Mouse (Mus musculus): ENCODE results near the gene Grem1.

The Grem1 gene

GRCm38 (mm10) chr2:113758311-113759161 lies at the start of gene Grem1:
TSS of gene Grem1 (minus strand) at chr2:113758646.
- in situ Hi-C loops (cut with MboI; ENCODE audit: low pct_unique_long_range_greater_than_20kb in 1 of 2, low sequenced_read_pairs in 2 of 2, unreplicated experiment in 1 of 2): no loop called here

DNA sequence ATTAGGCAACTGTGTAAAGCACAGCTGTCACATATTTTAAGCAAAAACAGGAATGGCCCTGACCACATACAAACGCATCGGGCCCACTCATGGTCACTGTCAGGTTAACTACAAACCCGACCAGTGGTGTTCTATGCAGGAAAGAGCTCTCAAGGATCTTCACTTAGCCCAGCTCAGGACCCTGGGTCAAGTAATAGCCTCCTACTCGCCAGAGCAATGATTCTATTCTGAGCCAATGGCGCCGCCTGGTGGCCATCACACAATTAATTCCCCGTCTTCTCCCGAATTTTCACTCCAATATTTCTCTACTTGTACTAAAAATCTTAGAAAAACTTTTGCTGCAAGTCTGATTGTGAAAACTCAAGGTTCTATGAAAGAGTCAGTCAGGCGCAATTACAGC lies 49.2 kb upstream of the Grem1 start:
- in situ Hi-C loops (cut with MboI; ENCODE audit: low pct_unique_long_range_greater_than_20kb in 1 of 2, low sequenced_read_pairs in 2 of 2, unreplicated experiment in 1 of 2): loop anchor here in 1 of 2 experiments (10.0 kb wide), 1 partner anchor 313 kb away; no protein-coding TSS in a partner anchor

DNA sequence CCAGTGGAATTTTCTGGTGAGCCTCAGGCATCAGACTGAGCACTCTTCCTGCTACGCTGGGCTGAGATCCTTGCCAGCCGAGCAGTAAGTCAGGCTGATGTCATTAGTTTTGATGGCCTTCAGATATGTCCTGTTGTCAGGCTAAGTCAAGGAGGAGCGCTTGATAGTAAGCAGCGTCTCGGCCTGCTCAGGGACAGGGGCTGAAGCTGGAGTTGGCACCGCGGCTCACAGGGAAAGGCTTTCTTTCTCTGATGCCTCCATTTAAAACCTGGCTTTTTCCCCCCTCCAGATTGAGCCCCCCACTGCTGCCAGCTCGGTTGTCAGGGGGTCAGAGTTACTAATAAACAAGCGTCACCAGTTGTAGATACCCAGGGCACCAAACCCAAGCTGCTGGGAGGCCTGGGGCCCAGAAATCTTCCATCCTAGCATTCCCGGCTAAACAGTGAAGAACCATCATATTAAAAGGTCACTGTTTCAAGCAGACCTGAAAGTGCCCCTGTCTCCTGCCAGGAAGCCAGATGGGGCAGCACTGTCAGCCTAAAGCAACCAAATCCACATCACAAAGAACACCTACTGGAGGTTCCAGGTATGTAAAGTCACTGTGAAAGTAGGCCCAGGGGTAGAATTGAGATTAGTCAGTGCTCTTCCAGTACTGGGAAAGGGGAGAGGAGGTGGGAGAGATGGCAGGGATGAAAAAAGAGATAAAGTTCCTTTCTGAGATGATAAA lies 48.6 kb upstream of the Grem1 start:
- in situ Hi-C loops (cut with MboI; ENCODE audit: low pct_unique_long_range_greater_than_20kb in 1 of 2, low sequenced_read_pairs in 2 of 2, unreplicated experiment in 1 of 2): loop anchor here in 1 of 2 experiments (10.0 kb wide), 1 partner anchor 312 kb away; no protein-coding TSS in a partner anchor

DNA sequence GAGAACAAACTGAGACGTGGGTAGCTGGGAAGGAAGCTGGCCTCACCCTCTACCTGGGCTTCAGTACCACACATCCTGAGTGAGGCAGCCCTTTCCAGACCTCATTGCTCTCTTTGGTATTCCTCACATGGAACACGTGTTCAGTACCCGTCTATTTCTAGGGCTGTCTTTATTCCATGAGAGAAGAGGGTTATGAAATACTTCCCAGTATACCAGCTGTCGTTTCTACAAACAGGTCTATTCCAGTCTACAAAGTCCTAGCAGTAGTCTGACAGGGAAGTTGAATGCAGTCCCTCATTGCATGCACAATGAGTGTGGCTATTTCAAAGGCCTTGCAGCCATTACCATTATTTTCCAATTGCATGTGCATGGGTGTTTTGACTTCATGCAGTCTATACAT lies 47.3 kb upstream of the Grem1 start:
- in situ Hi-C loops (cut with MboI; ENCODE audit: low pct_unique_long_range_greater_than_20kb in 1 of 2, low sequenced_read_pairs in 2 of 2, unreplicated experiment in 1 of 2): loop anchor here in 1 of 2 experiments (10.0 kb wide), 1 partner anchor 311 kb away; no protein-coding TSS in a partner anchor

DNA sequence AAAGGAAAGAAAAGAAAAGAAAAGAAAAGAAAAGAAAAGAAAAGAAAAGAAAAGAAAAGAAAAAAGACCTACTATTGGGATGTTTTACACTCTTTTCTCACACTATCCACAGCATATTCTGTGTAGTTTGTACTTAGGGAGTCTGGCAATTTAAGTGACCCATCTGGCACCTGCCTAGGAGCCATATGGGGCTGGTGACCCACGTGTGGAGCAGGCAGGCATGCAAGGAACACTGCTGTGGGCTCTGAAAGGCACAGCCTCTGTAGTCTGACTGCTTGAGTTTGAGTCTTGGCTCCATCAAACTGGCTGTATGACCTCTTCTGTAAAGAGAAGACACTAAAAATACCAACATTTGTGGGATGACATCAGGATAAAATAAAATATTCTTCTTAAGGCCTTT lies 45.3 kb upstream of the Grem1 start:
- in situ Hi-C loops (cut with MboI; ENCODE audit: low pct_unique_long_range_greater_than_20kb in 1 of 2, low sequenced_read_pairs in 2 of 2, unreplicated experiment in 1 of 2): loop anchor here in 1 of 2 experiments (10.0 kb wide), 1 partner anchor 309 kb away; no protein-coding TSS in a partner anchor

DNA sequence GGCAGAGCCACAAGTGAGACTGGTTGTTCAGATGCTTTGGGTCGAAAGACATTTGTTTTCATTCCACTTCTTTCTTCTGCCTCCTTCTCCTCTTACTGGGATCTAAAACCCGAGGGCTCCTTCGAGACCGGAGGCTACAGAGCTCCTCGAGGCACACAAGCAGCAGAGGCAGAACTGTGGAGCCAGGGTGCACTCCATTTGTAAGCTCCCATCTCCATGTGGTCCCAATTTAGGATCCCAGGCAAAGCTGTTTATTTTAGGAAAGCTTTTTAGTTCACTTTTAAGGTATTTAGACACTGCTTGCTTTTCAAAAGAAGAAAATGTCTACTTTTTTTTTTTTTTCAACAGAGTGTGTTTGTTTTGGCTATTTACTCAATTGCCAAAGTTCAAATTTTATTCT lies 42.4 kb upstream of the Grem1 start:
- in situ Hi-C loops (cut with MboI; ENCODE audit: low pct_unique_long_range_greater_than_20kb in 1 of 2, low sequenced_read_pairs in 2 of 2, unreplicated experiment in 1 of 2): loop anchor here in 1 of 2 experiments (10.0 kb wide), 1 partner anchor 306 kb away; no protein-coding TSS in a partner anchor

- in situ Hi-C loops (cut with MboI; ENCODE audit: low pct_unique_long_range_greater_than_20kb in 1 of 2, low sequenced_read_pairs in 2 of 2, unreplicated experiment in 1 of 2): no loop called here
These were observed 40.2 kb upstream of the Grem1 start for GRCm38 (mm10) chr2:113798605-113799004.

DNA sequence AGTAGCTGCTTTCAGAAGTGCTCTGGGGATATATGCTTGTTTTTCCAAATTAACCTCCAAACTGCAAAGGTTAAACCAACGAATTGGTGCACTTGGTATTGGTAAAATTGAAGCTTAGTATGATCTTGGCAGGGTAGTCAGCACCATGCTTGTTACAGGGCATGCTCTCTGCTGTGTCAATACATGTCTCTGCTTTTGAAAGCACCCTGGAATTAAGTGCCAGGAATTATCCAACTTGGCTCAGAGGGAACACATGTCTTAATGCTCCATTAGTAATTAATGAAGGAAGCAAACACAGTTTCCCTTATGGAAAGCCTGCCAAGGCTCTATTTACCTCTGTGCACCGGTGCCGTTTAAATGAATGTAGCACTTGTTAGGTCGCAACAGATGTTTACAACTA lies 36.7 kb upstream of the Grem1 start:
- in situ Hi-C loops (cut with MboI; ENCODE audit: low pct_unique_long_range_greater_than_20kb in 1 of 2, low sequenced_read_pairs in 2 of 2, unreplicated experiment in 1 of 2): no loop called here

DNA sequence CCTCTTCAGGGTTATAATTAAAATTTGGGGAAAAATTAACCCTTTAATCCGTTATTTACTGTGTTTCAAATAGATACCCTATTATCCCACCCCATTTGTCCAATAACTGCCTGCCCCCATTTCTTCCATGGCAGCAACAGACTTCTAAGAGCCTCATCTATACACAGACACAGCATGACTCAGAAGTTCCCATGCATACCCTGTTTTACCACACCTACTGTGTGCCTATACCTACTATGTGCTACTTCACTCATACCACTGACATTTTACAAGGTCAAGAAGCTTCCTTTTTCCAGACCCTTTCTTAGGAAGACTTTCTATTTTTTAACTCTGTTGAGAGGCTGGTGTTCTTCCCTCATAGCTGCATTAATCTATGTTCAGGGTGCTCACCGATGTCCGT lies 35.1 kb upstream of the Grem1 start:
- in situ Hi-C loops (cut with MboI; ENCODE audit: low pct_unique_long_range_greater_than_20kb in 1 of 2, low sequenced_read_pairs in 2 of 2, unreplicated experiment in 1 of 2): no loop called here

DNA sequence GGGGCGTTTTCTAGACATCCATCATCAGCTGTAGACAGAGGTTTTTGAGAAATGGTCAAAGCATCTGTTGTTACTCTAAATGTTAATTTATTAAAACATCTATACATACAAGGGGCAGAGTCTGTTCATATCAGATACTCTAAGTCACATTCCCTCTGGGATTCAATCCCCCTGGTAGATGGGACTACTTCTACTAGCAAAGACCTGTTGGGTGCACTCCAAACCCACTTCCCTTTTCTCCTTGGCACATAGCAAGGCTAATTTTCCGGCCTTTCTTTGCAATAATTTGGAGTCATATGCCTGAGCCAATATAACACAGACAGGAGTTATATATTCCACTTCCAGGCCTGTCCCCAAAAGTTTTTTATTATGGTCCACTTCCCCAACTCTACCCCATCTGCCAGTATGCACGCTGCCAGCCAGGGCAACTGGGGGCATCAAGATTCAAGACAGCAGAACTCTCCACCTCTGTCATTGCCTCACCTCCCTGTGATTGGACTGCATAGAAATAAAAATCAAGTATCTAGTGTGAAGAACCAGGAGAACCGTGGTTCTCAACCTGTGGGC lies 30.5 kb upstream of the Grem1 start:
- in situ Hi-C loops (cut with MboI; ENCODE audit: low pct_unique_long_range_greater_than_20kb in 1 of 2, low sequenced_read_pairs in 2 of 2, unreplicated experiment in 1 of 2): no loop called here

DNA sequence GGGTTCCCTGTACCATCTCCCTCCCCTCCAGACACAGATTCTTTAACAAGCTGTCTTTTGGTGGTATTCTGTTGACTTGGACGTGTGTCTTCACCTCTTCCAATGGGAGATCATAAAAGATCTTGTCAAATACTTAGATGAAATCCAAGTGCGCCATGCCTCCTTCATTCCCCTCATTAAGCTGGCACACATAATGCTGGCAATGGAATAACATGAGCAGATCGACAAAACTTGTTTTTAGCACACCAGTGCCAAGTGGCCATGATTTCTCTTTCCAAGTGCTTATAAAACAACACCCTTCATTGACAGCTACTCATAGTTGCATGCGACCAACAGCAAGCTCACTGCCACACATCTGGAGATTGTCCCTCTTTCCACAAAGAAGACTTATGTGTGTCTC lies 29.4 kb upstream of the Grem1 start:
- in situ Hi-C loops (cut with MboI; ENCODE audit: low pct_unique_long_range_greater_than_20kb in 1 of 2, low sequenced_read_pairs in 2 of 2, unreplicated experiment in 1 of 2): no loop called here

DNA sequence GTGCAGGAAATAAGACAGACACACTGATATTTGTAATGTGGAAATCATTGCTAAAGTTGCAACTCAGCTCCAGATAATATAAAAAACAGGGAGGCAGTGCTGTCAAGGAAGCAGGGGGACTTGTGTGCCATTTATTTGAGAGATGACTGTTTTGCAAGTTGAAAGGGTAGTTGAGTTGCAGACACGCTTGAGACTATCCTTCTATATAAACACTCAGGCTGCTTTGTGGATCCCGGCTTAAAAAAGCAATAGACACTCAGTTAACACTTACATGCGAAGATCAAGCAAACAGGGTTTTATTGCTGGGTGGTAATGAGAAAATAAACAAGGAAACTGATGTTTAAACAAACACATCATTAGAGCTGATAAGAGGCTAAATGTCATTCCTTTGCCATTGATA lies 26.4 kb upstream of the Grem1 start:
- in situ Hi-C loops (cut with MboI; ENCODE audit: low pct_unique_long_range_greater_than_20kb in 1 of 2, low sequenced_read_pairs in 2 of 2, unreplicated experiment in 1 of 2): no loop called here

GRCm38 (mm10) chr2:113781521-113781920 lies 23.1 kb upstream of the Grem1 start:
- in situ Hi-C loops (cut with MboI; ENCODE audit: low pct_unique_long_range_greater_than_20kb in 1 of 2, low sequenced_read_pairs in 2 of 2, unreplicated experiment in 1 of 2): no loop called here

DNA sequence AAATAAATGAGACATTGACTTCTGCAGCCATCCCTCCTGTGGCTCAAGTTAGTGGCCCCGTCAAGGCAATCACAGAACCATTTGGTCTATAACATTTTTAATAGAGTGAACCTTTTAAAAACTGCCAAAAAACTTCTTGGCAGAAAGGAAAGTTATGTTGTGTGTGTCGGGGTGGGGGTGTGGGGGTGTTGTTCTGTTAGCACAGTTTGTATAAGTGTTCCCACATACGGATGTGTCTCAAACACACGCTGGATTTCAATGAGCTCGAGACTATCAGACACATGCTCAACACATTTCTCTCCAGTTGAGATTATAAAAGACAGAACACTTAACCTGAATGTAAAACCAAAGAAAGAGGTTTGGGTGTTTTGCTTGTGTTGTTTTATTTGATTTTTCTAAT lies 22.7 kb upstream of the Grem1 start:
- in situ Hi-C loops (cut with MboI; ENCODE audit: low pct_unique_long_range_greater_than_20kb in 1 of 2, low sequenced_read_pairs in 2 of 2, unreplicated experiment in 1 of 2): no loop called here

- in situ Hi-C loops (cut with MboI; ENCODE audit: low pct_unique_long_range_greater_than_20kb in 1 of 2, low sequenced_read_pairs in 2 of 2, unreplicated experiment in 1 of 2): no loop called here
These were observed 20.9 kb upstream of the Grem1 start for GRCm38 (mm10) chr2:113779336-113779735.

GRCm38 (mm10) chr2:113778036-113778435 lies 19.6 kb upstream of the Grem1 start:
- in situ Hi-C loops (cut with MboI; ENCODE audit: low pct_unique_long_range_greater_than_20kb in 1 of 2, low sequenced_read_pairs in 2 of 2, unreplicated experiment in 1 of 2): no loop called here

GRCm38 (mm10) chr2:113776297-113776696 lies 17.9 kb upstream of the Grem1 start:
- in situ Hi-C loops (cut with MboI; ENCODE audit: low pct_unique_long_range_greater_than_20kb in 1 of 2, low sequenced_read_pairs in 2 of 2, unreplicated experiment in 1 of 2): no loop called here

DNA sequence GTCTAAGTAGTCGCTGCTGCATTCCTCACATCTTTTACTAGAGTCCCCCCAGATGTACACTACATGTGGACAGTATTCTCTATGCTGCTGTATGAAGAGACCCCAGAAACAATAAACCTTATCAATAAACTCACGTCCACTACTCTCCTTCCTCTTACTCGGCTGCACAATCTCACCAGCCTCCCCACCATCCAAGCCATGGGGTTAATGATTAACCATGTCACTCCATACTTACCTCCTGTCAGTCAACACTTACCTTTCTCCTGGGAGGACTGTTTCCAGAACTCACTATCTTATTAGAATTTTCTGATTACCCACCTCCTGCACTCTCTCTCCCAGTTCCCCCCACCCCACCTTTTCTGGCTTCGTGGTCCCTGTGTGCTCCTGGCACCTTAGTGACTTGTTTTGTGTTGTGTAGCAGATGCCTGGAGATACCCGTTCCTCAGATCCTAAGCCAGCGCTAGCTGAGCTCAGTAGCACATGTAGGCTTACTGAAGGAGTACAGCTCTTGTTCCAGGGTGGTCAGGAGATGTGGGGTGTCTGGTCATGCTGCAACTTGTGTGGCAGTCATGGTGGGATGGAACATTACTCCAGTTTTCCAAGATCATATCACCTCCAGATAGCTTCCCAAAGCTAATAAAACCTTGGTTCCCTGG lies 15.8 kb upstream of the Grem1 start:
- in situ Hi-C loops (cut with MboI; ENCODE audit: low pct_unique_long_range_greater_than_20kb in 1 of 2, low sequenced_read_pairs in 2 of 2, unreplicated experiment in 1 of 2): no loop called here
